Mouse (Mus musculus) olfactory bulb, adult 2 months (tissue): ENCODE measurements around the gene Taar7a. TPM values are rescaled to one million over a fixed set of nuclear protein-coding genes. Genes with fewer than 3 reads are reported as not detected.

Experiments
- H3K27ac ChIP-seq: fragments of 200-500 bp; 2 replicates; pipeline ENCODE4 v1.5.1; 2012; ENCODE audit warnings: low read depth, low read length; ENCODE audit not compliant: insufficient read depth
- H3K4me1 ChIP-seq: fragments of 200-500 bp; 2 replicates; pipeline ENCODE4 v1.6.1; 2012; ENCODE audit warnings: low read length; ENCODE audit not compliant: control insufficient read depth, insufficient read depth
- H3K4me3 ChIP-seq: fragments of 200-500 bp; 2 replicates; pipeline ENCODE4 v1.5.1; 2012; ENCODE audit warnings: mild to moderate bottlenecking, low read depth, low read length, moderate library complexity; ENCODE audit not compliant: insufficient read depth
- CTCF ChIP-seq: fragments of 200-500 bp; IDR thresholded peaks from 2 replicates; pipeline ENCODE4 v1.5.1; 2012; ENCODE audit warnings: low read depth, mild to moderate bottlenecking, low read length, moderate library complexity; ENCODE audit not compliant: insufficient read depth
- POLR2A ChIP-seq: fragments of 200-500 bp; IDR thresholded peaks from 2 replicates; pipeline ENCODE4 v1.6.1; 2012; ENCODE audit warnings: mild to moderate bottlenecking, low read depth, low read length, moderate library complexity; ENCODE audit not compliant: insufficient read depth
- WGBS: fragments of 180-500 bp; shearing (Covaris S2); methylation state at CpG from one replicate; pipeline ENCODE4 v1.1.7; 2018; 5-methylcytosine and 5-hydroxymethylcytosine counted together
- polyA plus RNA-seq: library from polyadenylated mRNA; stranded (reverse); fragments of >200 nt; gene quantifications from 2 replicates; pipeline ENCODE4 v1.2.4, GENCODE M21; 2012; ENCODE audit warnings: low replicate concordance; ENCODE audit not compliant: missing spikeins, insufficient read depth, insufficient read length

The Taar7a gene
- polyA plus RNA-seq, result not detected in 2 replicates

GRCm38 (mm10) chr10:23993381-23993780 is at the start of gene Taar7a:
Gene Taar7a, minus strand, starts transcription at chr10:23993481.
- 80% methylated on average over 3 of the region's 3 CpGs for WGBS
- no peak for TF ChIP-seq CTCF
- TF ChIP-seq POLR2A, result no peak
- H3K27ac ChIP-seq, result no peak within 1 kb of the TSS

GRCm38 (mm10) chr10:24040120-24040869 is 47.0 kb upstream of the Taar7a start:
- 52% methylated on average over 2 of the region's 2 CpGs for WGBS
- Histone ChIP-seq H3K4me3 (no peak overlapping the region), H3K27ac (no peak overlapping the region), H3K4me1 (no peaks in the 10 kb centered on the region)
- TF ChIP-seq POLR2A (no peak), CTCF (no peak)

More at GRCm38 (mm10) chr10:23993381-23993780, at the start of gene Taar7a:
- Histone ChIP-seq H3K4me1 (no peaks in the 10 kb centered on the region), H3K4me3 (no peak within 1 kb of the TSS)

GRCm38 (mm10) chr10:24037314-24037713 is 44.0 kb upstream of the Taar7a start, which contains the start of gene Taar7e:
Gene Taar7e, plus strand, starts transcription at chr10:24037614.
- no peaks in the 10 kb centered on the region for H3K4me1 ChIP-seq
- TF ChIP-seq POLR2A, result no peak
- no peak for TF ChIP-seq CTCF
- no peak within 1 kb of the TSS for H3K27ac ChIP-seq
- WGBS, result 89% methylated on average over 2 of the region's 2 CpGs
- H3K4me3 ChIP-seq, result no peak within 1 kb of the TSS

GRCm38 (mm10) chr10:24031347-24031746 is 38.1 kb upstream of the Taar7a start:
- Histone ChIP-seq H3K4me1 (no peaks in the 10 kb centered on the region), H3K4me3 (no peak overlapping the region), H3K27ac (no peak overlapping the region)
- TF ChIP-seq POLR2A, result no peak
- TF ChIP-seq CTCF, result no peak

DNA sequence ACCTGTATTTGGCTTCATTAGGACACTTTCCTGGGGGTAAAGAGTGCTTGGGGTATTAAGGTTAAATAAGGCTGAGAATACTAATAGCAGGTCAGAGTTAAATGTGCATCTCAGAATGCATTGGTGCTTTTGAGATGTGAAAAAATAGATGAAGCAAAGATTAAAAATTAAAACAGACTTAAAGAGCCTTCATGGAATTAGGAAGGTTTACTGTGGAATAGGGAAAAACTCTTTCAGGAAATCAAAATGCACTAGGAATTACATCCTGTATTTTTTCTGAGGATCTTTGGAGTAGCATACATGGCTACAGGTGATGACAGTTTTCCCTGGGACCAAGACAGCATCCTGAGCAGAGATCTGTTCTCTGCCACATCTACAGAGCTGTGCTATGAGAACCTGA is 33.6 kb upstream of the Taar7a start, which contains the start of gene Taar7d:
Gene Taar7d, plus strand, starts transcription at position 301 of the 400 bp plus-strand sequence.
- no peak for TF ChIP-seq CTCF
- no peak for TF ChIP-seq POLR2A
- Histone ChIP-seq H3K27ac (no peak within 1 kb of the TSS), H3K4me1 (no peaks in the 10 kb centered on the region), H3K4me3 (no peak within 1 kb of the TSS)

- H3K4me3 ChIP-seq, result no peak overlapping the region
- TF ChIP-seq POLR2A (no peak), CTCF (no peak)
- H3K27ac ChIP-seq, result no peak overlapping the region
- no peaks in the 10 kb centered on the region for H3K4me1 ChIP-seq
- 95% methylated on average over 1 of the region's 1 CpGs for WGBS
Measured at GRCm38 (mm10) chr10:24008143-24008542, 14.9 kb upstream of the Taar7a start.

DNA sequence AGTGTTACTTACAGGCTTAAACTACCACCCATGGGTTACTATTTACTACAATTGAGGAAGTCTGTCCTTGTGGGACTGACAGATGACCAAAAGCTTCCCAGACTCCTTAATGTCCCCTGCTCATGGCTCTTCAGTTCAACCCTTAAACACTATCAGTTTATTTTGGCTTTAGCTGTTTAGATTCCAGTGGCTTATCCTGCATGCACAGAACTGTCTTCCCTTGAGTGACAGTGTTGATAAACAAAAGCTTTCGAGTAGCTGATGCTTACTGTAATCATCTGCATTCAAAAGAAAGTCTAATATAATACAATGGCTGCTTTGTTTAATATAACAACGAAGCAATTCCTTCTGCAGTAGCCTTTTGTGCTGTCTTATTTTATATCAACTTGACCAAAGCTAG is 13.8 kb upstream of the Taar7a start:
- Histone ChIP-seq H3K4me3 (no peak overlapping the region), H3K27ac (no peak overlapping the region), H3K4me1 (no peaks in the 10 kb centered on the region)
- 35% methylated on average over 2 of the region's 2 CpGs for WGBS
- TF ChIP-seq POLR2A, result no peak
- TF ChIP-seq CTCF, result no peak

GRCm38 (mm10) chr10:24006442-24006841 is 13.2 kb upstream of the Taar7a start:
- Histone ChIP-seq H3K27ac (no peak overlapping the region), H3K4me1 (no peaks in the 10 kb centered on the region), H3K4me3 (no peak overlapping the region)
- TF ChIP-seq CTCF (no peak), POLR2A (no peak)
- WGBS, result 76% methylated on average over 1 of the region's 1 CpGs

DNA sequence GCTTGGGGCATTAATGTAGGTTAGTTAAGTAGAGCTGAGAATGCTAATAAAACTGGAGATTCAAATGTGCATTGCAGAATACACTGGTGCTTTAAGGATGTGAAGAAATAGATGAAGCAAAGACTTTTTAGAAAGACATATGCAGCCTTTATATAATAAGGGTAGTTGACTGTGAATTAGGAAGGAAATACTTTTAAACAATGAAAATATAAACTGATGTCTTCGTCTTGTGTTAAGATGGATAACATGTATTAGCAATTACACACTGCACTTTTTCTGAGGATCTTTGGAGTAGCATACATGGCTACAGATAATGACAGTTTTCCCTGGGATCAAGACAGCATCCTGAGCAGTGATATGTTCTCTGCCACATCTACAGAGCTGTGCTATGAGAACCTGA is 6.4 kb upstream of the Taar7a start, which contains the start of gene Taar7b:
Gene Taar7b, plus strand, starts transcription at position 301 of the 400 bp plus-strand sequence.
- no peaks in the 10 kb centered on the region for H3K4me1 ChIP-seq
- 88% methylated on average over 1 of the region's 1 CpGs for WGBS
- H3K27ac ChIP-seq, result no peak within 1 kb of the TSS
- no peak for TF ChIP-seq POLR2A
- H3K4me3 ChIP-seq, result no peak within 1 kb of the TSS
